9 mouse cellular contexts compared by ENCODE assay signal in genomic region chr10:22644171-22644570, GRCm38 (mm10). TPM values are rescaled to one million over a fixed set of nuclear protein-coding genes. Genes with fewer than 3 reads are reported as not detected.
DNase-seq lines count a peak whose midpoint lies in the region; ATAC-seq and TF ChIP-seq lines count a peak whose summit lies in the region.
"Had no signal": no experiment of that assay in that cellular context is flagged by ENCODE, and none has a peak within 500 bp of the region (broad histone marks: within the 10 kb centered on the region; RNA-seq: fewer than 3 reads in every experiment).

No protein-coding gene starts in this region.

- no peak overlapping the region for H3K27ac ChIP-seq in liver, embryonic 12.5 days
- H3K27ac ChIP-seq in liver, embryonic 11.5 days (ENCODE audit: low read depth, low read length) = no peak overlapping the region
- H3K27ac ChIP-seq in embryonic facial prominence, embryonic 15.5 days (replicated peaks) = peak overlapping the region; percentile 91
- no peak overlapping the region for H3K27ac ChIP-seq in midbrain, embryonic 15.5 days
- H3K27ac ChIP-seq in cerebellum, adult 2 months (ENCODE audit: insufficient read depth, low read length) = no peak overlapping the region

- 0 out of 2 replicates have a peak, but pooled peaks cover 4% of the 10 kb centered on the region for H3K4me1 ChIP-seq in liver, embryonic 12.5 days
- no peaks in the 10 kb centered on the region for H3K4me1 ChIP-seq in liver, embryonic 11.5 days (replicated peaks; ENCODE audit: control insufficient read depth, insufficient read depth, low read length)
- peaks cover 21% of the 10 kb centered on the region for H3K4me1 ChIP-seq in embryonic facial prominence, embryonic 15.5 days
- H3K4me1 ChIP-seq in midbrain, embryonic 15.5 days = peaks cover 9% of the 10 kb centered on the region; the same call in 1 of the 2 replicates
- H3K4me1 ChIP-seq in cerebellum, adult 2 months (ENCODE audit: control insufficient read depth, insufficient read depth, low read length) = no peaks in the 10 kb centered on the region

- H3K36me3 ChIP-seq in liver, embryonic 12.5 days = no peaks in the 10 kb centered on the region
- no peaks in the 10 kb centered on the region for H3K36me3 ChIP-seq in liver, embryonic 11.5 days (ENCODE audit: control insufficient read depth, insufficient read depth, low read length)
- H3K36me3 ChIP-seq in embryonic facial prominence, embryonic 15.5 days = no peaks in the 10 kb centered on the region
- H3K36me3 ChIP-seq in midbrain, embryonic 15.5 days (replicated peaks) = no peaks in the 10 kb centered on the region

- H3K4me3 ChIP-seq in liver, embryonic 12.5 days = no peak overlapping the region
- no peak overlapping the region for H3K4me3 ChIP-seq in liver, embryonic 11.5 days (ENCODE audit: low read depth, low read length)
- H3K4me3 ChIP-seq in embryonic facial prominence, embryonic 15.5 days (replicated peaks) = no peak overlapping the region; the same call in 1 of the 2 replicates
- no peak overlapping the region for H3K4me3 ChIP-seq in midbrain, embryonic 15.5 days
- no peak overlapping the region for H3K4me3 ChIP-seq in cerebellum, adult 2 months (replicated peaks; ENCODE audit: insufficient read depth, low read depth, low read length)

- H3K9me3 ChIP-seq in liver, embryonic 12.5 days (replicated peaks) = no peaks in the 10 kb centered on the region
- H3K9me3 ChIP-seq in liver, embryonic 11.5 days (ENCODE audit: control insufficient read depth, low read length) = no peaks in the 10 kb centered on the region
- no peaks in the 10 kb centered on the region for H3K9me3 ChIP-seq in embryonic facial prominence, embryonic 15.5 days (replicated peaks)
- no peaks in the 10 kb centered on the region for H3K9me3 ChIP-seq in midbrain, embryonic 15.5 days

- intact Hi-C loops in gastrocnemius, postnatal 36 days (cut with DNase I) = no loop called here

- ATAC-seq in liver, embryonic 12.5 days = no peak
- no peak for ATAC-seq in liver, embryonic 11.5 days (replicated peaks; ENCODE audit: low FRiP score)
- ATAC-seq in embryonic facial prominence, embryonic 15.5 days (ENCODE audit: insufficient number of reproducible peaks, low FRiP score, low TSS enrichment, low read depth) = no peak
- no peak for ATAC-seq in midbrain, embryonic 15.5 days (replicated peaks)
- ATAC-seq: CD4-positive, CD25-positive, alpha-beta regulatory T cell, adult 4 months had no signal

- DNase-seq in gastrocnemius, adult 18-20 months (ENCODE audit: low spot score) = peak; percentile 43
- no peak for DNase-seq in gastrocnemius, postnatal 36 days
- DNase-seq in liver, embryonic 11.5 days (ENCODE audit: low spot score) = no peak
- DNase-seq in adrenal gland, adult 2 months = no peak
- DNase-seq in cerebellum, adult 2 months = no peak

- H3K27me3 ChIP-seq in liver, embryonic 12.5 days (replicated peaks) = no peaks in the 10 kb centered on the region
- H3K27me3 ChIP-seq in liver, embryonic 11.5 days (replicated peaks; ENCODE audit: control insufficient read depth, insufficient read depth, low read length) = no peaks in the 10 kb centered on the region
- no peaks in the 10 kb centered on the region for H3K27me3 ChIP-seq in embryonic facial prominence, embryonic 15.5 days
- no peaks in the 10 kb centered on the region for H3K27me3 ChIP-seq in midbrain, embryonic 15.5 days (replicated peaks)
- H3K27me3 ChIP-seq in cerebellum, adult 2 months (ENCODE audit: control insufficient read depth, insufficient read depth, low read length) = no peaks in the 10 kb centered on the region

- TF ChIP-seq CTCF in cerebellum, adult 2 months (IDR thresholded peaks at IDR 0.05; ENCODE audit: borderline replicate concordance, insufficient read depth, low read depth, low read length) = no peak

- 74% methylated on average over 9 of the region's 9 CpGs for WGBS in liver, embryonic 12.5 days (ENCODE audit: insufficient replicate concordance)
- 82% methylated on average over 9 of the region's 9 CpGs for WGBS in liver, embryonic 11.5 days
- 28% methylated on average over 9 of the region's 9 CpGs for WGBS in embryonic facial prominence, embryonic 15.5 days
- WGBS in midbrain, embryonic 15.5 days = 54% methylated on average over 9 of the region's 9 CpGs
- WGBS in cerebellum, adult 2 months = 86% methylated on average over 9 of the region's 9 CpGs

- no peak for TF ChIP-seq POLR2A in cerebellum, adult 2 months (IDR thresholded peaks at IDR 0.05; ENCODE audit: borderline replicate concordance, insufficient read depth, low read length)

- H3K9ac ChIP-seq in liver, embryonic 12.5 days = no peak overlapping the region
- no peak overlapping the region for H3K9ac ChIP-seq in liver, embryonic 11.5 days (ENCODE audit: low read depth, low read length)
- no peak overlapping the region for H3K9ac ChIP-seq in embryonic facial prominence, embryonic 15.5 days
- no peak overlapping the region for H3K9ac ChIP-seq in midbrain, embryonic 15.5 days

- 0 out of 2 replicates have a peak overlapping the region, but pooled peaks have one; percentile 71 for H3K4me2 ChIP-seq in liver, embryonic 12.5 days
- H3K4me2 ChIP-seq in liver, embryonic 11.5 days = no peak overlapping the region
- peak overlapping the region; percentile 72 for H3K4me2 ChIP-seq in embryonic facial prominence, embryonic 15.5 days (replicated peaks)
- H3K4me2 ChIP-seq in midbrain, embryonic 15.5 days = peak overlapping the region; percentile 88; the same call in 1 of the 2 replicates

RNA-seq across cellular contexts. Expression of gene Slc2a12, which starts 0.6 kb away (rescaled TPM):
- total RNA-seq in gastrocnemius, adult 18-20 months (2021) = 10 to 100 TPM; 12.2 to 15.3 TPM
- total RNA-seq in gastrocnemius, postnatal 36 days (2021) = 10 to 100 TPM; 11.5 to 14.4 TPM
- 0.18 and 0.24 TPM in 2 replicates for polyA plus RNA-seq in liver, embryonic 12.5 days (2016; fragmentation: Nextera tagmentation; extraction: Ambion mirVana)
- polyA plus RNA-seq in liver, embryonic 11.5 days (2014; fragmentation: Nextera tagmentation; extraction: Ambion mirVana) = 0.16 and 0.32 TPM in 2 replicates
- polyA plus RNA-seq in embryonic facial prominence, embryonic 15.5 days (2015; fragmentation: Nextera tagmentation; extraction: Ambion mirVana) = 3.7 and 3.8 TPM in 2 replicates
- 6.0 and 6.2 TPM in 2 replicates for polyA plus RNA-seq in midbrain, embryonic 15.5 days (2015; fragmentation: Nextera tagmentation; extraction: Ambion mirVana)
- total RNA-seq in adrenal gland, adult 2 months (2021) = 1 to 10 TPM in 1 of 2 experiments, under 1 TPM in 1; 0.49 to 2.3 TPM
- 0.15 and 0.18 TPM in 2 replicates for polyA plus RNA-seq in adrenal gland, adult 2 months (2012; rRNA removed)
- 1.3 and 2.8 TPM in 2 replicates for polyA plus RNA-seq in cerebellum, adult 2 months (2012; rRNA removed)
- polyA plus RNA-seq: CD4-positive, CD25-positive, alpha-beta regulatory T cell, adult 4 months had no signal
